Mouse (Mus musculus): ENCODE measurements around the gene Prpf38b.

Gene Prpf38b

GRCm38 (mm10) chr3:108911548-108912413, at the start of gene Prpf38b:
Gene Prpf38b, minus strand, starts transcription at chr3:108911727.
- peak; percentile 85 to 92 for DNase-seq (ENCODE audit: low spot score in 2 of 2)

- DNase-seq (ENCODE audit: low spot score in 2 of 2) = no peak
Measured at GRCm38 (mm10) chr3:108961226-108961625, 49.7 kb upstream of the Prpf38b start.

- DNase-seq (ENCODE audit: low spot score in 2 of 2) = no peak
Measured at GRCm38 (mm10) chr3:108959680-108960295, 48.3 kb upstream of the Prpf38b start.

DNA sequence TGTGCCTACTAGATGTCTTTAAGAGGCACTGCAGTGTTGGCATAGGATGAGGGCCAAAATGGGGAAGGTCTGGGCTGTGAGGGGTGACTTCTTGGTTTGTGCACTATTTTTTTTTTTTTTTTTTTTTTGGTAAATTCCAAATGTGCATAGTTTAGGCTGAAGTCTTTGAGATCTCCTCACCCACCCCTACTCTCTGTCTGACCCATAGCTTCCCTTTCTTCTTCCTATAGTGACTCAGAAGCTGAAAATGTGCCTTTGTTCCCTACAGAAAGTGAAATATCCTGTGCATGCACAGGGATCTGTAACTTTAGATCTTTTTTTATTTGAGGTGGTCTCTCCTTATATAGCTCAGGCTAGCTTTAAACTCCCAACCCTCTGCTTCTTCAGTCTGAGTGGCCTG, 46.4 kb upstream of the Prpf38b start:
- no peak for DNase-seq (ENCODE audit: low spot score in 2 of 2)

GRCm38 (mm10) chr3:108940996-108941395, 29.5 kb upstream of the Prpf38b start:
- DNase-seq (ENCODE audit: low spot score in 2 of 2) = no peak

DNA sequence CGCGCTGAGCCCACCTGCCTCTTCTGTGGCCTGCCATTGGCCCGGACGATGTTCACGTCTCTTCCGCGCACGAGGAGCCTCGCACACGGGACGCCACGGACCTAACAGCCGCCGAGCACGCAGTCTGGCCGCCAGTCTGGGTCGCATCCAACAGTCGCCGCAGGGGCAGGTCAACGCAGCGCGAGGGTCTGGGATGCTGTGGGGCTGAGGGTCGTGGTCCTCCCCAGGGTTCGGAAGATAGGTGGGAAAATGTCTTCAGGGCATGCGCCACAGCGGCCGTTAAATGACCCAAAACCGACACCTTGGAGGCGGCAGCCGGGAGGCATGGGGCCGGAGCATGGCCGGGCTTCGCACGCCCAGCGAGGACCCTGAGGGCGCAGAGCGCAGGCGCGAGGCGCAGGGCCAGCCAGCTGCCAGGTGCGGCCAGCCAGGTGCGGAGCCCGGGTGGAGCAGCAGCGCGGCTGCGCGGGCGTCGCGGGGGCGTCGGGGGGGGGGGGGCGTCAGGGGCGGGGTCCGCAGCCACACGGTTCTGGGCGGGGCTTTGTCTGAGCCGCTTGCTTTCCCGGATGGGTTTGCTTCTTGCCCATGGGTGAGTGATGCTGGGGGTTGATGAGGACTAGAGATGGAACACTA, 28.6 kb upstream of the Prpf38b start, which contains the start of gene Gm9857:
Gm9857 (minus strand) TSS at position 445 of the 633 bp plus-strand sequence.
- no peak for DNase-seq (ENCODE audit: low spot score in 2 of 2)

DNA sequence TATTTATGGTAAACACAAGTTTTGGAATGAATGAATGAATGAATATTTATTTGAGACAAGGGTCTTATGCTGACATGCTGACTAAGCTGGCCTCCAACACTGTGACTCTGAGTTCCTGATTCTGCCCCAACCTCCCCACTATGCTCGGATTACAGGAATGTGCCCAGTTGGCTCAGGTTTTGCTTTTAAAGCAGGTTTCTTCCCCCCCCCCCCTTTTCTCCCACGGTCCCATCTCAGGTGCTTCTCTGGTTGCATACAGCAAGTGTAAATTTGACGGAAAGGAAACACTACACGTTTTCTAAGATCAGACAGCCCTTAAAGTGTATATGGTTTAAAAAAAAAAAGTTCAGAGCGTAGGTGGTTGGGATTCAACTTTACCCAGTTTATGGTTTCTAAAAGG, 28.0 kb upstream of the Prpf38b start, which contains the start of gene Henmt1:
Henmt1 (plus strand) TSS at position 301 of the 400 bp plus-strand sequence.
- no peak for DNase-seq (ENCODE audit: low spot score in 2 of 2)

GRCm38 (mm10) chr3:108938691-108939090, 27.2 kb upstream of the Prpf38b start:
- no peak for DNase-seq (ENCODE audit: low spot score in 2 of 2)

- DNase-seq (ENCODE audit: low spot score in 2 of 2) = no peak
Measured at GRCm38 (mm10) chr3:108933557-108933956, 22.0 kb upstream of the Prpf38b start.

- DNase-seq (ENCODE audit: low spot score in 2 of 2) = no peak
Measured at GRCm38 (mm10) chr3:108926308-108926707, 14.8 kb upstream of the Prpf38b start.

- DNase-seq (ENCODE audit: low spot score in 2 of 2) = no peak
Measured at GRCm38 (mm10) chr3:108925677-108926076, 14.2 kb upstream of the Prpf38b start.

GRCm38 (mm10) chr3:108921822-108922221, 10.3 kb upstream of the Prpf38b start:
- DNase-seq (ENCODE audit: low spot score in 2 of 2) = no peak

- no peak for DNase-seq (ENCODE audit: low spot score in 2 of 2)
Measured at GRCm38 (mm10) chr3:108920442-108921070, 9.0 kb upstream of the Prpf38b start.

DNA sequence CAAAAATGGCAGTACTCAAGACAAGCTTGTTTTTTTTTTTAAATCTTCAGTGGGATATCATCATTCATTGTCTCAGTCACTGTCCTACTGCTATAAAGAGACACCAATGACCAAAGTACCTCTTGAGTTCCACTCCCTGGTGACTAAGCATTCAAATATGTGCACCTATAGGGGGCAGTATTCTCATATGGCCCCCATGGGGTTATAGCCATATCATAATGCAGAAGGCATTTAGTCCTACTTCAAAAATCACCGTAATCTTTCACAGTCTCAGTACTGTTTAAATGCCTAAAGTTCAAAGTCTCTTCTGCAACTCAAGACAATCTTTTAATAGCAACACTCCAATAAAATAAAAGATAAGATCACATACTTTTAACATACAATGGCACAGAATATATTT, 7.3 kb upstream of the Prpf38b start:
- DNase-seq (ENCODE audit: low spot score in 2 of 2) = no peak

GRCm38 (mm10) chr3:108917986-108918385, 6.5 kb upstream of the Prpf38b start:
- no peak for DNase-seq (ENCODE audit: low spot score in 2 of 2)

- DNase-seq (ENCODE audit: low spot score in 2 of 2) = no peak
Measured at GRCm38 (mm10) chr3:108916857-108917256, 5.3 kb upstream of the Prpf38b start.

DNA sequence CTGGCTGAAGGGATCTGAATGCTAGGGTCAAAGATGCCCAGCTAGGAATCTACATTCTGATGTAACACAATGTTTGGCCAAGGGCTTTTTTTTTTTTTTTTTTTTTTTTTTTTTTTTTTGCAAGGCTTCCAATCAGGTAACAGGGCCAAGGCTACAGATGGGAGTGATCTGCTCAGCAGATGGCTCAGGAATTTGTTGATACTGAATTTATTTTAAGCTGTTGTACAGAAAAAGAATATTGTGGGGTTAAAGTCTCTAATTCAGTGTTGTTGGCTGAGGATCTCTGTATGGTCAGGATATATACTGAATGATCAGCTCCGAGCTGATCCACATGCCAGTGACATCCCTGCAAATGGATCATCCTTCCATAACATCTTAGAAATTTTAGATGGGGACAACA, 4.5 kb upstream of the Prpf38b start:
- no peak for DNase-seq (ENCODE audit: low spot score in 2 of 2)

GRCm38 (mm10) chr3:108911081-108911547, 413 bp downstream of the Prpf38b start:
- peak; percentile 46 to 68 for DNase-seq (ENCODE audit: low spot score in 2 of 2)

- DNase-seq (ENCODE audit: low spot score in 2 of 2) = peak in 1 of 2 experiments; percentile 18
Measured at GRCm38 (mm10) chr3:108910303-108911080, 1.0 kb downstream of the Prpf38b start.

- no peak for DNase-seq (ENCODE audit: low spot score in 2 of 2)
Measured at GRCm38 (mm10) chr3:108902934-108903333, 8.6 kb downstream of the Prpf38b start.

DNA sequence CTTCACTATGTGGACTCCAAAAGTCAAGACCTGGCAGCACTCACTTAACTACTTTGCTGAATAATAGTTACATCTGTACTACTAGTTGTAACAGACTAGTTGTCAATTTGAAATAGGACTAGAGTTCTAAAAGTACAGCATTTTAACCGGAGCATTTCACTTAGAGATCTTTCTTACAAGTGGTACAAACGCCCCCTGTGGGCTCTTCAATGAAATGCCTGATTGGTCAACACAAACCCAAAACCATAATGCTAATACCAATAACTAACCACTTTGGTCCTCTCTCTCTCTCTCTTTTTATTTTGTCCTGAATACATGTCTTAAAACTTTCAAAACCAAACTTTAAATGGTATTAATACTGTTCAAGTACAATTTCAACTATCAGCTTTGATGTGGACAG, 9.5 kb downstream of the Prpf38b start:
- DNase-seq (ENCODE audit: low spot score in 2 of 2) = no peak

Data from spleen, postnatal 14 days (tissue).